Mouse (Mus musculus) heart, adult 2 months (tissue): ENCODE data around the gene Cdc25a. TPM values are rescaled to one million over a fixed set of nuclear protein-coding genes. Genes with fewer than 3 reads are reported as not detected.

ENCODE experiments used
- DNase-seq, 2 experiments: peaks; one replicate each; pipeline ENCODE4 v3.0.0; 2021
- H3K27ac ChIP-seq: fragments of 200-600 bp; 2 replicates; pipeline ENCODE4 v1.8.1; 2022
- H3K27me3 ChIP-seq: fragments of 200-500 bp; 2 replicates; pipeline ENCODE4 v1.6.1; 2012; ENCODE audit warnings: mild to moderate bottlenecking, low read length, inconsistent platforms, mixed read lengths; ENCODE audit not compliant: control insufficient read depth, insufficient read depth
- H3K36me3 ChIP-seq: fragments of 200-500 bp; 2 replicates; pipeline ENCODE4 v1.6.1; 2012; ENCODE audit warnings: low read length, inconsistent platforms; ENCODE audit not compliant: control insufficient read depth, insufficient read depth
- H3K4me1 ChIP-seq: fragments of 200-500 bp; 2 replicates; pipeline ENCODE4 v1.6.1; 2011; ENCODE audit warnings: low read length; ENCODE audit not compliant: control insufficient read depth, insufficient read depth
- H3K4me3 ChIP-seq: fragments of 200-600 bp; 2 replicates; pipeline ENCODE4 v1.8.1; 2022
- H3K79me2 ChIP-seq: fragments of 200-500 bp; replicated peaks from 2 replicates; pipeline ENCODE4 v1.6.1; 2012; ENCODE audit warnings: mild to moderate bottlenecking, inconsistent platforms, low read length, moderate library complexity, mixed read lengths; ENCODE audit not compliant: control insufficient read depth, insufficient read depth
- H3K9ac ChIP-seq: fragments of 200-500 bp; 2 replicates; pipeline ENCODE4 v1.6.1; 2012; ENCODE audit warnings: low read depth, mild to moderate bottlenecking, control low read depth, inconsistent platforms, low read length, mixed read lengths
- CTCF ChIP-seq: fragments of 200-600 bp; IDR thresholded peaks from 2 replicates; pipeline ENCODE4 v1.8.1; 2022; ENCODE audit warnings: antibody characterized with exemption, mild to moderate bottlenecking, moderate library complexity
- EP300 ChIP-seq: fragments of 200-500 bp; IDR thresholded peaks from 2 replicates; pipeline ENCODE4 v1.6.1; 2011; ENCODE audit warnings: low read depth, low read length, control low read depth; ENCODE audit not compliant: insufficient read depth
- POLR2A ChIP-seq: fragments of 200-500 bp; IDR thresholded peaks from 2 replicates; pipeline ENCODE4 v1.6.1; 2011; ENCODE audit warnings: mild to moderate bottlenecking, low read depth, low read length, control low read depth; ENCODE audit not compliant: insufficient read depth
- WGBS: fragments of 180-500 bp; shearing (Covaris S2); methylation state at CpG from one replicate; pipeline ENCODE4 v1.1.7; 2018; 5-methylcytosine and 5-hydroxymethylcytosine counted together
- intact Hi-C: fragments of 180-260 bp; cut with DNase I; formaldehyde crosslinking; loops from one replicate; pipeline ENCODE4 v1.15.1; 2025
- polyA plus RNA-seq: library from polyadenylated mRNA; depleted of rRNA; stranded (reverse); fragments of >200 nt; gene quantifications from 2 replicates; pipeline ENCODE4 v1.2.3, GENCODE M21; 2012
- total RNA-seq, 2 experiments: library from RNA; stranded (reverse); gene quantifications; 2 replicates each; pipeline ENCODE4 v1.2.3; 2021

Gene Cdc25a
- total and polyA plus RNA-seq, 3 experiments, result 2.1 to 4.9 (median 4.4) TPM

GRCm38 (mm10) chr9:109849312-109849758, 26.0 kb upstream of the Cdc25a start, which contains the start of gene Camp:
Gene Camp (minus strand): TSS chr9:109849617.
- peaks cover 2% of the 10 kb centered on the region; the same call in 1 of the 2 replicates for H3K4me1 ChIP-seq
- WGBS, result 29% methylated on average over 6 of the region's 6 CpGs
- no peaks in the 10 kb centered on the region for H3K36me3 ChIP-seq
- peak; percentile 76 to 81 for DNase-seq
- intact Hi-C loops, result no loop called here
- no peak within 1 kb of the TSS for H3K4me3 ChIP-seq
- no peak for TF ChIP-seq POLR2A
- peak; percentile 12; the same call in 1 of the 2 replicates for TF ChIP-seq CTCF
- H3K79me2 ChIP-seq, result no peaks in the 10 kb centered on the region
- H3K27me3 ChIP-seq, result no peaks in the 10 kb centered on the region
- H3K27ac ChIP-seq, result no peak within 1 kb of the TSS
- no peak within 1 kb of the TSS for H3K9ac ChIP-seq

- DNase-seq, result no peak
- H3K4me3 ChIP-seq, result no peak overlapping the region
- TF ChIP-seq EP300 (no peak), CTCF (no peak), POLR2A (no peak)
These were observed 25.3 kb upstream of the Cdc25a start for GRCm38 (mm10) chr9:109850099-109850498.

GRCm38 (mm10) chr9:109854341-109854740, 21.0 kb upstream of the Cdc25a start:
- Histone ChIP-seq H3K9ac (no peak overlapping the region), H3K27me3 (no peaks in the 10 kb centered on the region), H3K79me2 (no peaks in the 10 kb centered on the region), H3K4me1 (peaks cover 2% of the 10 kb centered on the region; the same call in 1 of the 2 replicates), H3K27ac (no peak overlapping the region), H3K36me3 (no peaks in the 10 kb centered on the region), H3K4me3 (no peak overlapping the region)
- 87% methylated on average over 2 of the region's 2 CpGs for WGBS
- no peak for TF ChIP-seq POLR2A
- no peak for TF ChIP-seq EP300
- no peak for TF ChIP-seq CTCF
- intact Hi-C loops, result no loop called here
- no peak for DNase-seq

More at GRCm38 (mm10) chr9:109850099-109850498, 25.3 kb upstream of the Cdc25a start:
- Histone ChIP-seq H3K4me1 (peaks cover 2% of the 10 kb centered on the region; the same call in 1 of the 2 replicates), H3K27ac (no peak overlapping the region), H3K36me3 (no peaks in the 10 kb centered on the region), H3K9ac (no peak overlapping the region), H3K27me3 (no peaks in the 10 kb centered on the region), H3K79me2 (no peaks in the 10 kb centered on the region)
- intact Hi-C loops, result no loop called here
- 86% methylated on average over 5 of the region's 5 CpGs for WGBS

- Histone ChIP-seq H3K4me1 (no peaks in the 10 kb centered on the region), H3K4me3 (no peak overlapping the region), H3K36me3 (no peaks in the 10 kb centered on the region), H3K9ac (no peak overlapping the region), H3K27ac (no peak overlapping the region), H3K27me3 (no peaks in the 10 kb centered on the region), H3K79me2 (no peaks in the 10 kb centered on the region)
- no peak for TF ChIP-seq POLR2A
- TF ChIP-seq CTCF, result no peak
- TF ChIP-seq EP300, result no peak
- intact Hi-C loops, result no loop called here
- 69% methylated on average over 6 of the region's 6 CpGs for WGBS
- DNase-seq, result no peak
These were observed 19.4 kb upstream of the Cdc25a start for GRCm38 (mm10) chr9:109855947-109856346.

- Histone ChIP-seq H3K79me2 (no peaks in the 10 kb centered on the region), H3K36me3 (no peaks in the 10 kb centered on the region), H3K27ac (no peak overlapping the region), H3K27me3 (no peaks in the 10 kb centered on the region), H3K4me1 (no peaks in the 10 kb centered on the region), H3K9ac (no peak overlapping the region), H3K4me3 (peak overlapping the region; percentile 4; the same call in 1 of the 2 replicates)
- intact Hi-C loops, result loop anchor here (2.0 to 5.0 kb wide), 3 partner anchors 174 to 860 kb away; no protein-coding TSS in a partner anchor
- 7% methylated on average over 20 of the region's 20 CpGs for WGBS
- DNase-seq, result peak; percentile 67 to 87
- TF ChIP-seq EP300, result 0 out of 2 replicates have a peak, but pooled peaks have one; percentile 53
- TF ChIP-seq POLR2A, result no peak
- TF ChIP-seq CTCF, result peak; percentile 99; the same call in 1 of the 2 replicates
These were observed 12.9 kb upstream of the Cdc25a start for GRCm38 (mm10) chr9:109862397-109863044.

GRCm38 (mm10) chr9:109863085-109863484, 12.3 kb upstream of the Cdc25a start:
- Histone ChIP-seq H3K79me2 (no peaks in the 10 kb centered on the region), H3K36me3 (no peaks in the 10 kb centered on the region), H3K4me1 (no peaks in the 10 kb centered on the region), H3K27me3 (no peaks in the 10 kb centered on the region), H3K27ac (no peak overlapping the region), H3K9ac (no peak overlapping the region), H3K4me3 (no peak overlapping the region)
- TF ChIP-seq POLR2A, result no peak
- no peak for TF ChIP-seq EP300
- no peak for TF ChIP-seq CTCF
- no peak for DNase-seq
- WGBS, result 11% methylated on average over 3 of the region's 3 CpGs
- intact Hi-C loops, result loop anchor here (2.0 to 5.0 kb wide), 3 partner anchors 174 to 861 kb away; no protein-coding TSS in a partner anchor
